Mouse (Mus musculus) 3T3-L1 (cell line): Measurements from ENCODE around the gene Pgpep1.

ENCODE experiments used
- DNase-seq: peaks from one replicate; pipeline ENCODE4 v3.0.0-alpha.2; 2015; ENCODE audit warnings: low read depth, low spot score

Gene Pgpep1

GRCm38 (mm10) chr8:70663691-70664090, 3.5 kb upstream of the Pgpep1 start:
- DNase-seq = peak; percentile 53

- peak; percentile 91 for DNase-seq
These were observed 450 bp downstream of the Pgpep1 start for GRCm38 (mm10) chr8:70659604-70660272.

GRCm38 (mm10) chr8:70658897-70659603, 1.1 kb downstream of the Pgpep1 start:
- peak; percentile 52 for DNase-seq

GRCm38 (mm10) chr8:70657739-70658138, 2.4 kb downstream of the Pgpep1 start:
- DNase-seq = no peak

- no peak for DNase-seq
These were observed 3.0 kb downstream of the Pgpep1 start for GRCm38 (mm10) chr8:70657214-70657613.

- no peak for DNase-seq
These were observed 3.9 kb downstream of the Pgpep1 start for GRCm38 (mm10) chr8:70656193-70656790.

- DNase-seq = no peak
These were observed 4.7 kb downstream of the Pgpep1 start for GRCm38 (mm10) chr8:70655469-70655868.

- DNase-seq = no peak
These were observed 6.1 kb downstream of the Pgpep1 start for GRCm38 (mm10) chr8:70654121-70654520.

- DNase-seq = peak; percentile 85
These were observed 7.0 kb downstream of the Pgpep1 start for GRCm38 (mm10) chr8:70653226-70653625.

GRCm38 (mm10) chr8:70650351-70650750, 9.8 kb downstream of the Pgpep1 start:
- DNase-seq = no peak

- peak; percentile 91 for DNase-seq
These were observed 10.9 kb downstream of the Pgpep1 start for GRCm38 (mm10) chr8:70649324-70649723.

GRCm38 (mm10) chr8:70648921-70649320, 11.3 kb downstream of the Pgpep1 start:
- peak; percentile 65 for DNase-seq

GRCm38 (mm10) chr8:70648164-70648442, 12.1 kb downstream of the Pgpep1 start:
- no peak for DNase-seq

GRCm38 (mm10) chr8:70647343-70648163, 12.6 kb downstream of the Pgpep1 start:
- no peak for DNase-seq

GRCm38 (mm10) chr8:70646775-70647174, 13.4 kb downstream of the Pgpep1 start:
- no peak for DNase-seq

GRCm38 (mm10) chr8:70646369-70646768, 13.8 kb downstream of the Pgpep1 start:
- DNase-seq = no peak

- DNase-seq = no peak
These were observed 14.5 kb downstream of the Pgpep1 start for GRCm38 (mm10) chr8:70645501-70646224.

GRCm38 (mm10) chr8:70644065-70644464, 16.1 kb downstream of the Pgpep1 start:
- DNase-seq = no peak

GRCm38 (mm10) chr8:70643019-70643418, 17.2 kb downstream of the Pgpep1 start:
- DNase-seq = peak; percentile 79

- no peak for DNase-seq
These were observed 21.4 kb downstream of the Pgpep1 start for GRCm38 (mm10) chr8:70638752-70639151.

GRCm38 (mm10) chr8:70636838-70637237, 23.4 kb downstream of the Pgpep1 start:
- no peak for DNase-seq
